ENCODE assay signal across 24 mouse cellular contexts in genomic region chr5:142395909-142396308, GRCm38 (mm10). TPM values are rescaled to one million over a fixed set of nuclear protein-coding genes. Genes with fewer than 3 reads are reported as not detected.
A peak's percentile ranks its signal among the peaks of the same experiment; 100 is the strongest.
DNase-seq lines count a peak whose midpoint lies in the region; ATAC-seq and TF ChIP-seq lines count a peak whose summit lies in the region.
"Had no signal": no experiment of that assay in that cellular context is flagged by ENCODE, and none has a peak within 500 bp of the region (broad histone marks: within the 10 kb centered on the region; RNA-seq: fewer than 3 reads in every experiment).

No protein-coding gene starts in this region.

- H3K9ac ChIP-seq in hindbrain, embryonic 12.5 days, result no peak overlapping the region
- H3K9ac ChIP-seq in hindbrain, embryonic 11.5 days (ENCODE audit: low read depth, low read length), result no peak overlapping the region
- no peak overlapping the region for H3K9ac ChIP-seq in forebrain, embryonic 13.5 days
- H3K9ac ChIP-seq in limb, embryonic 14.5 days (ENCODE audit: low read depth, low read length, severe bottlenecking), result no peak overlapping the region
- no peak overlapping the region for H3K9ac ChIP-seq in midbrain, embryonic 16.5 days (ENCODE audit: low read depth, low read length)
- H3K9ac ChIP-seq: embryonic facial prominence, embryonic 15.5 days; limb, embryonic 13.5 days; liver, embryonic 13.5 days; lung, embryonic 14.5 days; stomach, embryonic 15.5 days had no signal

- no peak for DNase-seq in hindbrain, embryonic 11.5 days (ENCODE audit: low spot score)
- DNase-seq in limb, embryonic 14.5 days (ENCODE audit: low spot score), result no peak
- no peak for DNase-seq in adipocyte (ENCODE audit: low spot score)
- no peak for DNase-seq in adrenal gland, postnatal 10 days
- DNase-seq: adrenal gland, postnatal 25 days; cerebellum, adult 11 months; cerebellum, postnatal 14 days; gastrocnemius, postnatal 10 days; heart, postnatal 4 days; kidney, postnatal 25 days; layer of hippocampus, postnatal 36 days; liver, embryonic 13.5 days; lung, embryonic 14.5 days; right cerebral cortex, adult 18-20 months; right cerebral cortex, postnatal 4 days; thymus, postnatal 25 days had no signal

- peak overlapping the region; percentile 19; the same call in 1 of the 2 replicates for H3K27ac ChIP-seq in hindbrain, embryonic 12.5 days
- H3K27ac ChIP-seq in hindbrain, embryonic 11.5 days (ENCODE audit: low read depth, low read length), result no peak overlapping the region
- peak overlapping the region; percentile 65 for H3K27ac ChIP-seq in forebrain, embryonic 13.5 days
- 0 out of 2 replicates have a peak overlapping the region, but pooled peaks have one; percentile 1 for H3K27ac ChIP-seq in limb, embryonic 14.5 days (replicated peaks; ENCODE audit: low read depth, low read length)
- H3K27ac ChIP-seq in midbrain, embryonic 16.5 days (ENCODE audit: low read length), result 0 out of 2 replicates have a peak overlapping the region, but pooled peaks have one; percentile 10
- H3K27ac ChIP-seq: embryonic facial prominence, embryonic 15.5 days; heart, embryonic 10.5 days; limb, embryonic 13.5 days; liver, embryonic 13.5 days; stomach, embryonic 15.5 days had no signal

- ATAC-seq in hindbrain, embryonic 12.5 days (ENCODE audit: low FRiP score), result no peak
- no peak for ATAC-seq in hindbrain, embryonic 11.5 days (ENCODE audit: low FRiP score)
- no peak; the same call in 1 of the 2 replicates for ATAC-seq in forebrain, embryonic 13.5 days
- no peak for ATAC-seq in limb, embryonic 14.5 days (ENCODE audit: low FRiP score, low read depth)
- ATAC-seq in midbrain, embryonic 16.5 days, result no peak
- ATAC-seq: intestine, postnatal 0 days had no signal

- H3K4me2 ChIP-seq in hindbrain, embryonic 12.5 days (replicated peaks), result no peak overlapping the region
- no peak overlapping the region for H3K4me2 ChIP-seq in hindbrain, embryonic 11.5 days (replicated peaks; ENCODE audit: low read depth, low read length)
- no peak overlapping the region for H3K4me2 ChIP-seq in forebrain, embryonic 13.5 days
- H3K4me2 ChIP-seq in limb, embryonic 14.5 days (replicated peaks; ENCODE audit: low read depth, low read length, severe bottlenecking), result no peak overlapping the region
- no peak overlapping the region for H3K4me2 ChIP-seq in midbrain, embryonic 16.5 days (ENCODE audit: low read length)
- H3K4me2 ChIP-seq: embryonic facial prominence, embryonic 15.5 days; limb, embryonic 13.5 days; liver, embryonic 13.5 days; lung, embryonic 14.5 days; stomach, embryonic 15.5 days had no signal

- H3K4me1 ChIP-seq in hindbrain, embryonic 12.5 days, result peaks cover 16% of the 10 kb centered on the region
- peaks cover 5% of the 10 kb centered on the region; the same call in 1 of the 2 replicates for H3K4me1 ChIP-seq in hindbrain, embryonic 11.5 days (replicated peaks; ENCODE audit: control insufficient read depth, insufficient read depth, low read length)
- peaks cover 35% of the 10 kb centered on the region for H3K4me1 ChIP-seq in forebrain, embryonic 13.5 days
- peaks cover 15% of the 10 kb centered on the region for H3K4me1 ChIP-seq in limb, embryonic 14.5 days (ENCODE audit: control insufficient read depth, insufficient read depth, low read length)
- peaks cover 6% of the 10 kb centered on the region for H3K4me1 ChIP-seq in midbrain, embryonic 16.5 days (ENCODE audit: control insufficient read depth, insufficient read depth, low read length)

- H3K4me3 ChIP-seq in hindbrain, embryonic 12.5 days, result no peak overlapping the region
- no peak overlapping the region for H3K4me3 ChIP-seq in hindbrain, embryonic 11.5 days (ENCODE audit: low read depth, low read length)
- no peak overlapping the region for H3K4me3 ChIP-seq in forebrain, embryonic 13.5 days
- H3K4me3 ChIP-seq in limb, embryonic 14.5 days (replicated peaks; ENCODE audit: low read length), result no peak overlapping the region
- H3K4me3 ChIP-seq in midbrain, embryonic 16.5 days (ENCODE audit: low read depth, low read length), result no peak overlapping the region
- H3K4me3 ChIP-seq: embryonic facial prominence, embryonic 15.5 days; heart, embryonic 10.5 days; limb, embryonic 13.5 days; liver, embryonic 13.5 days; stomach, embryonic 15.5 days had no signal

- H3K9me3 ChIP-seq in hindbrain, embryonic 12.5 days (replicated peaks), result no peaks in the 10 kb centered on the region
- no peaks in the 10 kb centered on the region for H3K9me3 ChIP-seq in hindbrain, embryonic 11.5 days (ENCODE audit: control insufficient read depth, low read length)
- no peaks in the 10 kb centered on the region; the same call in 1 of the 2 replicates for H3K9me3 ChIP-seq in forebrain, embryonic 13.5 days (replicated peaks)
- H3K9me3 ChIP-seq in limb, embryonic 14.5 days (ENCODE audit: control insufficient read depth, low read length), result no peaks in the 10 kb centered on the region
- no peaks in the 10 kb centered on the region for H3K9me3 ChIP-seq in midbrain, embryonic 16.5 days (replicated peaks; ENCODE audit: control insufficient read depth, low read length, poor library complexity, severe bottlenecking)
- H3K9me3 ChIP-seq: embryonic facial prominence, embryonic 15.5 days; heart, embryonic 10.5 days; liver, embryonic 13.5 days; stomach, embryonic 15.5 days had no signal

- TF ChIP-seq POLR2A in limb, embryonic 14.5 days (IDR thresholded peaks at IDR 0.05; ENCODE audit: borderline replicate concordance, extremely low read depth, insufficient read depth, insufficient read length), result no peak

- H3K27me3 ChIP-seq in hindbrain, embryonic 12.5 days, result no peaks in the 10 kb centered on the region
- H3K27me3 ChIP-seq in hindbrain, embryonic 11.5 days (ENCODE audit: control insufficient read depth, insufficient read depth, low read length), result no peaks in the 10 kb centered on the region
- no peaks in the 10 kb centered on the region for H3K27me3 ChIP-seq in forebrain, embryonic 13.5 days
- no peaks in the 10 kb centered on the region for H3K27me3 ChIP-seq in limb, embryonic 14.5 days (ENCODE audit: control insufficient read depth, insufficient read depth, low read length)
- no peaks in the 10 kb centered on the region for H3K27me3 ChIP-seq in midbrain, embryonic 16.5 days (ENCODE audit: control insufficient read depth, insufficient read depth, low read depth, low read length)
- H3K27me3 ChIP-seq: embryonic facial prominence, embryonic 15.5 days; limb, embryonic 13.5 days; liver, embryonic 13.5 days; stomach, embryonic 15.5 days had no signal

- WGBS in hindbrain, embryonic 12.5 days, result 17% methylated on average over 5 of the region's 5 CpGs
- 20% methylated on average over 5 of the region's 5 CpGs for WGBS in hindbrain, embryonic 11.5 days
- 5% methylated on average over 5 of the region's 5 CpGs for WGBS in forebrain, embryonic 13.5 days
- 32% methylated on average over 5 of the region's 5 CpGs for WGBS in limb, embryonic 14.5 days
- 5% methylated on average over 5 of the region's 5 CpGs for WGBS in midbrain, embryonic 16.5 days

- no peaks in the 10 kb centered on the region for H3K36me3 ChIP-seq in hindbrain, embryonic 12.5 days
- no peaks in the 10 kb centered on the region for H3K36me3 ChIP-seq in hindbrain, embryonic 11.5 days (ENCODE audit: control insufficient read depth, insufficient read depth, low read length)
- no peaks in the 10 kb centered on the region for H3K36me3 ChIP-seq in forebrain, embryonic 13.5 days (ENCODE audit: poor library complexity, severe bottlenecking)
- H3K36me3 ChIP-seq in limb, embryonic 14.5 days (ENCODE audit: control insufficient read depth, insufficient read depth, low read length), result no peaks in the 10 kb centered on the region
- no peaks in the 10 kb centered on the region for H3K36me3 ChIP-seq in midbrain, embryonic 16.5 days (ENCODE audit: control insufficient read depth, insufficient read depth, low read length)
- H3K36me3 ChIP-seq: embryonic facial prominence, embryonic 15.5 days; heart, embryonic 10.5 days; limb, embryonic 13.5 days; liver, embryonic 13.5 days; stomach, embryonic 15.5 days had no signal

RNA-seq across cellular contexts. Expression of gene Foxk1, which starts 5.4 kb away (rescaled TPM):
- 7.9 and 8.8 TPM in 2 replicates for polyA plus RNA-seq in hindbrain, embryonic 12.5 days (2016; fragmentation: Nextera tagmentation; extraction: Ambion mirVana)
- 4.0 and 4.1 TPM in 2 replicates for polyA plus RNA-seq in hindbrain, embryonic 11.5 days (2014; fragmentation: Nextera tagmentation; extraction: Ambion mirVana)
- 3.1 and 3.3 TPM in 2 replicates for polyA plus RNA-seq in forebrain, embryonic 13.5 days (2015; fragmentation: Nextera tagmentation; extraction: Ambion mirVana)
- 18.6 and 22.1 TPM in 2 replicates for polyA plus RNA-seq in limb, embryonic 14.5 days (2012; rRNA removed)
- polyA plus RNA-seq in limb, embryonic 14.5 days (2014; fragmentation: Nextera tagmentation; extraction: Ambion mirVana), result 6.0 and 6.7 TPM in 2 replicates
- polyA plus RNA-seq in midbrain, embryonic 16.5 days (2015; fragmentation: Nextera tagmentation; extraction: Ambion mirVana), result 6.0 and 6.7 TPM in 2 replicates
- 10 to 100 TPM; 22.9 to 23.6 TPM for total RNA-seq in adrenal gland, postnatal 10 days (2021)
